Mouse (Mus musculus) left cerebral cortex, postnatal 36 days (tissue): ENCODE data around the gene Spata32. TPM values are rescaled to one million over a fixed set of nuclear protein-coding genes. Genes with fewer than 3 reads are reported as not detected.
A peak's percentile ranks its signal among the peaks of the same experiment; 100 is the strongest.

Experiments used
- DNase-seq, 2 experiments: peaks; one replicate each; pipeline ENCODE4 v3.0.0; 2021 to 2022; ENCODE audit warnings: low spot score in 2 of 2, mixed read lengths in 1 of 2
- intact Hi-C: fragments of 180-260 bp; cut with DNase I; formaldehyde crosslinking; loops from one replicate; pipeline ENCODE4 v1.15.1; 2025
- total RNA-seq, 2 experiments: library from RNA; stranded (reverse); gene quantifications; 2 replicates each; pipeline ENCODE4 v1.2.3; 2021

The Spata32 gene
- total RNA-seq, 2 experiments from 2014 or later: 2.0 to 2.4 TPM

- no peak for DNase-seq
- intact Hi-C loops: loop anchor here (2.0 kb wide), 1 partner anchor 20 kb away; no protein-coding TSS in a partner anchor
These were observed 277 bp upstream of the Spata32 start for GRCm38 (mm10) chr11:103218517-103218901.

- intact Hi-C loops: no loop called here
- DNase-seq: no peak
These were observed 2.9 kb downstream of the Spata32 start for GRCm38 (mm10) chr11:103215355-103215754.

GRCm38 (mm10) chr11:103213712-103214111, 4.5 kb downstream of the Spata32 start:
- no peak for DNase-seq
- intact Hi-C loops: no loop called here

DNA sequence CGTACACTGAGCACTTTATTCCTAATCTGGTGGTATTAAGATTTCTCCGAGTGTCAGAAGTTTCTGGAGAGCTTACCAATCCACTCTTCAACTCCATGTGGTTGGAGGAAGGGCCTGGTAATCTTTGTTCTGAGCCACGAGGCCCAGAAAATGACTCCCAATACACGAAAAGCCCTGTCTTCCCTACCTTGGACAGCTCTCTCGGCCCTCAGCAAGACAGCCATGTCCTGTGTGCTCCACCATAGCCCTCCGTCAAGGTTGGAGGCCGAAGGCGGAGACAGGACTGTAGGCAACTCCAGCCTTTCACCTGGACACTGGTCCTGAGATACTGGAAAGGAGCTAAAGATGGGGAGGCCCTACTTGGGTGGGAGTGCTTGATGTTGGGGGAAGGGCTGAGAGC, 7.9 kb downstream of the Spata32 start:
- DNase-seq: no peak
- intact Hi-C loops: no loop called here

- intact Hi-C loops: no loop called here
- DNase-seq: no peak
These were observed 9.8 kb downstream of the Spata32 start, which contains the start of gene 1700023F06Rik for GRCm38 (mm10) chr11:103208458-103208857. TSS of gene 1700023F06Rik (minus strand) at chr11:103208558.

DNA sequence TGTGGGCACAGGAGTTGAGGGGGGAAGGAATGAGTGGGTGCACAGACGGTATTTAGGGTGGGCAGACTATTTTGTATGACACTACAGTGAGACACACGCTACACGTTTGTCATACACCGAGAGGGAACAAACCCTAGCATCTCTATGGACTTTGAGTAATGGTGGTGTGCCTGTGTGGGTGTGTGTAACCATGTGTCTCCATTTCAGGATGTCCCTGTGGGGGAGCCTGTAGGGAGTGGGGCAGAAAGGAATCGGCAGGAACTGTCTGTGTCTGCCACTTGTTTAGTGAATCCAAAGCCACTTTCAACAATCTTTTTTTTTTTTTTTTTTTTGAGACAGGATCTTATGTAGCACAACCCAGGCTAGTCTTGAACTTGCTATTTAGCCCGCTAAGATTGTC, 12.0 kb downstream of the Spata32 start:
- intact Hi-C loops: no loop called here
- peak in 1 of 2 experiments; percentile 41 for DNase-seq

- intact Hi-C loops: no loop called here
- no peak for DNase-seq
These were observed 15.9 kb downstream of the Spata32 start for GRCm38 (mm10) chr11:103202376-103202775.

DNA sequence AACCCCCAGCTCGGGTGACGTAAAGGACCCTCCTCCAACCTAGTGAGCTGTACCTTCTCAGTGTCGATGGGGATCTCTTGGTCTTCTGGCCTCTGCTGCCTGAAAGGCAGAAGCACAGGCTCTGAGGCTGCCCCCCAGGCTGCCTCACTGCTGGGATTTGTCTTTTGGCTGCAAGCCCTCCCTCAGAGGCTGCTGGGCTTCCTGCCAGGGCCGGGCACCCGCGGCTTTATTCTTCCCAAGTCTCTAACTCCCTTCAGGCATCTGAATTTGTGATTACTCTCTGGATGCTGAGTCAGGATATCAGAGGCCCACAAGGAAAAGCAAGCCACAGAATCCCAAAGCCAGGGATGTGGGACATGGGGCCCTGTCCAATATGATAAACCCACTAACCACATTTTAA, 16.6 kb downstream of the Spata32 start:
- peak; percentile 74 to 78 for DNase-seq
- intact Hi-C loops: no loop called here

DNA sequence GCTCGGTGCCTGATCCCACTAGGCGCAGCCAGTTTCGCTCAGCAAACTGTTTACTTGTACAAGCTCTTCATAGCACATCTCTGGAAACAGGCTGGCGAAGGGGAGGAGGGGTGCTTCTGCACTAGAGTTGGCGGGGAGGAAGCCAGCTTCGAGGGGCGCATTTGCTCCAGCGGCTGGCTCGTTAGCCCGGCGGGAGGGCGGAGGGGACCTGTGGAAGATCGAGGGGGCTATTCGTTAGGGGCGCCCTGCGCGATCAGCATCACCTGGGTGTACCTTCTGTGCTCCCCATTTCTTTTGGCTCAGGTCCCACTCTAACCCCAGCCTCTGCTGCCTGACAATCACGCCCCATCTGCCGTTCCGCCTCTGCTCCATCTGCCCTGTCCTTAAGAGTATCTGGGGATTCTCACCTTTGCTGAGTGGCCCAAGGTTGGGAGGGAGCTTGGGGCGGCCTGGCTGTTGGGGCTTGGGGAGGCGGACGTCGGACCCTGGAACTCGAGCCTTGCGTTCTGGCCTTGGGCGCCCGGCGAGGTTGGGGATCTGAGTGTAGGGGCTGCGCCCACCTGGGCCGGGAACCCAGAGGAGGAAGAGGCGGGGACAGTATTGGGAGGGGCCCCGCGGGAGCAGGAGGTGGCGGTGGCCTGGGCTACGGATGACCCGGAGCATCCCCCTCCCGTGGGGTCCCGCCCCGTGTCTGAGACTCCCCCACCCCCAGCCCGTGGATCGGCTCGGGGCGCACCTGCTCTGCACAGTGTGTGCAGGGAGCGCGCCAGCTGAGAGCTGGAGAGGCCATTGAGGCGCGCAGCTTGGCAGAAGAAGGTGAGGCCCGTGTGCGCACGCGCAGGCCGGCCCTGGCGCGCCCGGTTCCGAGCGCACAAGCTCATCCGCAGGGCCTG, 19.1 kb downstream of the Spata32 start:
- peak; percentile 85 to 89 for DNase-seq
- intact Hi-C loops: loop anchor here (2.0 kb wide), 1 partner anchor 20 kb away; the partner anchor contains the start of gene Spata32

- no peak for DNase-seq
- intact Hi-C loops: loop anchor here (2.0 kb wide), 1 partner anchor 20 kb away; the partner anchor contains the start of gene Spata32
These were observed 19.9 kb downstream of the Spata32 start for GRCm38 (mm10) chr11:103198339-103198738.

- DNase-seq: peak; percentile 67 to 68
- intact Hi-C loops: no loop called here
These were observed 20.9 kb downstream of the Spata32 start for GRCm38 (mm10) chr11:103197340-103197739.

DNA sequence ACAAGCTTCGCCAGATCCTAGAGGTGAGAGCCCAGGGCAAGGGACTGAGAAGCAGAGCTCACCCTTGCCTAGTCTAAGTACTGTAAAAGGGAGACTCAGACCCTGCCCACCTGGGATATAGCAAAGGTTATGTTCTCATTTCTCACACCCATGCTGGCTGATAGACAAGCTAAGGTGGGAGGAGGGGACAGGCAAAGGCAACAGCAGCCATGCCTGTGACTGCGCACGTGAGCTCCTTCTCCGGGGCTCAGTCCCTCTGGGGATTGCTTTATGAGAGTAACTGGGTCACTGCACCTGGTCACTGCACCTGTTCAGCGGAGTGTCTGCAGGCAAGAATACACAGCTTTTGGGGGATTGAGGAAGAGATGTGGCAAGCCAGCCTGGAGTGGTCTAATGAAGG, 22.6 kb downstream of the Spata32 start:
- DNase-seq: peak in 1 of 2 experiments; percentile 28
- intact Hi-C loops: no loop called here

DNA sequence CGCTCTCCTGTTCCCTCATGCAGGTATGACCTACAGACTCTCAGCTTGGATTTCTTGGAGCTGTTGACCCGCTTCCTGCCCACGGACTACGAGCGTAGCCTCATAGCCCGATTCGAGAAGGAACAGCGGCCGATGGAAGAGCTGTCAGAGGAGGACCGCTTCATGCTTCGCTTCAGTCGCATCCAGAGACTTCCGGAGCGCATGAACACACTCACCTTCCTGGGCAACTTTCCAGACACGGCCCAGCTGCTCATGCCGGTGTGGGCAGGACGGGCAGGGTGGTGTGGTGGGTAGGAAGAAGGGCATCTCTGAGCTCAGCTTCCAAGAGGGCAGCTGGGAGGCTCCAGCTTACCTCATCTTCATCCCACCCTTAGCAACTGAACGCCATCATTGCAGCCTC, 23.0 kb downstream of the Spata32 start:
- DNase-seq: peak; percentile 63 to 67
- intact Hi-C loops: no loop called here

GRCm38 (mm10) chr11:103193825-103194168, 24.4 kb downstream of the Spata32 start:
- intact Hi-C loops: loop anchor here (2.0 kb wide), 1 partner anchor 25 kb away; no protein-coding TSS in a partner anchor
- no peak for DNase-seq

GRCm38 (mm10) chr11:103192956-103193824, 25.0 kb downstream of the Spata32 start:
- DNase-seq: peak; percentile 79 to 81
- intact Hi-C loops: loop anchor here (2.0 kb wide), 1 partner anchor 24 kb away; no protein-coding TSS in a partner anchor

- intact Hi-C loops: loop anchor here (2.0 kb wide), 1 partner anchor 24 kb away; no protein-coding TSS in a partner anchor
- DNase-seq: peak; percentile 83 to 88
These were observed 25.8 kb downstream of the Spata32 start for GRCm38 (mm10) chr11:103192230-103192955.

DNA sequence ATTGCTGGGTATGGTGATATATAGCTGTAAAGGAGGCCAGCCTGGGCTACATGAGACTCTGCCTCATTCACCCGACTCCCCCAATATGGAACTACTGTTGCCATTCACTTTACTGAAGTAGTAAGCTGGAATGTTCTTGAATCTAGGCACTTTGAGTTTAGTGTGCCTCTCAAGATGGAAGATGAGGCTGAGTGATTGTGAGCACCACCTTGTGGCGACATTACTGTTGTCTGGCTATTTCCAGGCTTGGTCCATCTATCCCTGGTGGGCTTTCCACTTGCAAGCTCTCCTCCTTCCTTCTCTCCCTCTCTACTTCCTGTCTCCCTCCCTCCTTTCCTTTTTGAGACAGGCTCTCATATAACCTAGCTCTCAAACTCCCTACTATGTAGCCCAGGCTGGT, 33.3 kb downstream of the Spata32 start:
- DNase-seq: no peak
- intact Hi-C loops: no loop called here

DNA sequence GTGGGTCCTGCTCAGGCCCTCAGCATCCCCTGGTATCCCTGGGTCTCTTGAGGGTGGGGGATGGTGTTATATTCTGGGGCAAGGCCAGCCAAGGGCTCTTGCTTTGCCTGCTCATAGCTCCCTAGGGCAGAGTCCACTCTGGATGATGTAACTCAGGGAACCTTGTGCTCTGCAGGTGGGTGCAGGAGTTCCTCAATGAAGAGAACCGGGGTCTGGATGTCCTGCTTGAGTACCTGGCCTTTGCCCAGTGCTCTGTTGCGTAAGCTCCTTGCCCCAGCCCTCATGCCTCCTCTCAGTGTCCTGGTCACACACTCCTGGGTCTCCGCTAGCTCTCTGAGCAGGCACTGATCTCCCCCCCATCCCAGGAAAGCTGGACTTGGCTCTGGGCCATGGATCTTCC, 36.3 kb downstream of the Spata32 start:
- intact Hi-C loops: no loop called here
- no peak for DNase-seq

- intact Hi-C loops: no loop called here
- peak in 1 of 2 experiments; percentile 54 for DNase-seq
These were observed 36.9 kb downstream of the Spata32 start for GRCm38 (mm10) chr11:103181349-103181748.
